Mouse (Mus musculus) heart, adult 2 months (tissue): Measurements from ENCODE around the gene Prex1.

Experiments
- EP300 ChIP-seq: fragments of 200-500 bp; IDR thresholded peaks from 2 replicates; pipeline ENCODE4 v1.6.1; 2011; ENCODE audit warnings: low read depth, low read length, control low read depth; ENCODE audit not compliant: insufficient read depth
- POLR2A ChIP-seq: fragments of 200-500 bp; IDR thresholded peaks from 2 replicates; pipeline ENCODE4 v1.6.1; 2011; ENCODE audit warnings: mild to moderate bottlenecking, low read depth, low read length, control low read depth; ENCODE audit not compliant: insufficient read depth

GRCm38 (mm10) chr2:166555508-166555907, 158.1 kb downstream of the Prex1 start:
- TF ChIP-seq EP300 (no peak), POLR2A (no peak)
